Mouse (Mus musculus): ENCODE results near the gene Dnaaf1. TPM values are rescaled to one million over a fixed set of nuclear protein-coding genes. Genes with fewer than 3 reads are reported as not detected.

Gene Dnaaf1
- total RNA-seq, 2 experiments from 2014 or later = not detected

GRCm38 (mm10) chr8:119644981-119645597 lies 70.1 kb downstream of the Dnaaf1 start:
- no peak for ATAC-seq (ENCODE audit: poor library complexity, severe bottlenecking)

- no peak for ATAC-seq (ENCODE audit: poor library complexity, severe bottlenecking)
Observed at GRCm38 (mm10) chr8:119646197-119646596, 71.2 kb downstream of the Dnaaf1 start.

GRCm38 (mm10) chr8:119646846-119647245 lies 71.8 kb downstream of the Dnaaf1 start:
- no peak for ATAC-seq (ENCODE audit: poor library complexity, severe bottlenecking)

Other genes starting within 250 kb of the Dnaaf1 start
- gene Hsbp1, start 230.7 kb upstream of the Dnaaf1 start, total RNA-seq (2015) = 124 TPM in 2 replicates
- 72.7 and 79.8 TPM in 2 replicates for gene Hsbp1, start 230.7 kb upstream of the Dnaaf1 start, total RNA-seq (2017)
- 5.4 and 6.5 TPM in 2 replicates for gene Mlycd, start 180.4 kb upstream of the Dnaaf1 start, total RNA-seq (2015)
- 5.7 and 7.5 TPM in 2 replicates for gene Mlycd, start 180.4 kb upstream of the Dnaaf1 start, total RNA-seq (2017)
- 6.1 and 6.4 TPM in 2 replicates for gene Osgin1, start 141.1 kb upstream of the Dnaaf1 start, total RNA-seq (2015)
- gene Osgin1, start 141.1 kb upstream of the Dnaaf1 start, total RNA-seq (2017) = 2.5 and 5.7 TPM in 2 replicates
- gene Necab2, start 128.5 kb upstream of the Dnaaf1 start, total RNA-seq (2015) = not detected in 2 replicates
- not detected in 2 replicates for gene Necab2, start 128.5 kb upstream of the Dnaaf1 start, total RNA-seq (2017)
- not detected in 2 replicates for gene Slc38a8, start 73.5 kb upstream of the Dnaaf1 start, total RNA-seq (2015)
- not detected in 2 replicates for gene Slc38a8, start 73.5 kb upstream of the Dnaaf1 start, total RNA-seq (2017)
- 27.4 and 32.8 TPM in 2 replicates for gene Mbtps1, start 16.5 kb upstream of the Dnaaf1 start, total RNA-seq (2015)
- gene Mbtps1, start 16.5 kb upstream of the Dnaaf1 start, total RNA-seq (2017) = 28.5 and 33.7 TPM in 2 replicates
- 9.1 and 11.5 TPM in 2 replicates for gene Hsdl1, start 52 bp upstream of the Dnaaf1 start, total RNA-seq (2015)
- gene Hsdl1, start 52 bp upstream of the Dnaaf1 start, total RNA-seq (2017) = 32.3 and 40.9 TPM in 2 replicates
- gene Taf1c, start 30.0 kb downstream of the Dnaaf1 start, total RNA-seq (2015) = 2.5 and 3.1 TPM in 2 replicates
- gene Taf1c, start 30.0 kb downstream of the Dnaaf1 start, total RNA-seq (2017) = 5.5 and 5.8 TPM in 2 replicates
- not detected in 2 replicates for gene Adad2, start 37.5 kb downstream of the Dnaaf1 start, total RNA-seq (2015)
- not detected in 2 replicates for gene Adad2, start 37.5 kb downstream of the Dnaaf1 start, total RNA-seq (2017)
- gene Kcng4, start 60.4 kb downstream of the Dnaaf1 start, total RNA-seq (2015) = not detected in 2 replicates
- gene Kcng4, start 60.4 kb downstream of the Dnaaf1 start, total RNA-seq (2017) = not detected in 2 replicates
- gene Wfdc1, start 91.1 kb downstream of the Dnaaf1 start, total RNA-seq (2015) = not detected in 2 replicates
- gene Wfdc1, start 91.1 kb downstream of the Dnaaf1 start, total RNA-seq (2017) = not detected in 2 replicates
- not detected in 2 replicates for gene Atp2c2, start 124.8 kb downstream of the Dnaaf1 start, total RNA-seq (2015)
- not detected in 2 replicates for gene Atp2c2, start 124.8 kb downstream of the Dnaaf1 start, total RNA-seq (2017)
- gene Tldc1, start 203.2 kb downstream of the Dnaaf1 start, total RNA-seq (2015) = 2.2 and 2.6 TPM in 2 replicates
- 2.9 and 4.3 TPM in 2 replicates for gene Tldc1, start 203.2 kb downstream of the Dnaaf1 start, total RNA-seq (2017)